Mouse (Mus musculus): ENCODE measurements at regions not wholly inside any gene's neighbourhood (a gene's known extent, or its start where the extent isn't known, plus 50 kb on each side); places are given as distances from the start of the nearest gene placed in this dataset.

GRCm38 (mm10) chr3:11875816-11876215, 1540.3 kb upstream of the Gm38303 start:
- H3K9ac ChIP-seq (ENCODE audit: low read depth, poor library complexity, severe bottlenecking), result no peak overlapping the region
- no peaks in the 10 kb centered on the region for H3K36me3 ChIP-seq (ENCODE audit: control insufficient read depth, insufficient read depth, low read length, poor library complexity, severe bottlenecking)
- H3K27me3 ChIP-seq (ENCODE audit: control insufficient read depth, insufficient read depth, low read length, poor library complexity, severe bottlenecking), result no peaks in the 10 kb centered on the region
- no peaks in the 10 kb centered on the region for H3K9me3 ChIP-seq (replicated peaks; ENCODE audit: control insufficient read depth, insufficient read depth, low read length, poor library complexity, severe bottlenecking)
- H3K4me3 ChIP-seq (ENCODE audit: low read depth, low read length), result no peak overlapping the region
- H3K4me1 ChIP-seq (ENCODE audit: control insufficient read depth, insufficient read depth, low read length), result no peaks in the 10 kb centered on the region
- H3K27ac ChIP-seq (ENCODE audit: insufficient read depth, low read length), result no peak overlapping the region
- TF ChIP-seq CTCF (IDR thresholded peaks at IDR 0.05; ENCODE audit: low read depth, low read length) (no peak), POLR2A (IDR thresholded peaks at IDR 0.05; ENCODE audit: insufficient read depth, low read length) (no peak), EP300 (IDR thresholded peaks at IDR 0.05; ENCODE audit: insufficient read depth, low read depth, low read length) (peak; percentile 75)

GRCm38 (mm10) chr3:11869381-11869780, 1533.9 kb upstream of the Gm38303 start:
- H3K36me3 ChIP-seq (ENCODE audit: control insufficient read depth, insufficient read depth, low read length, poor library complexity, severe bottlenecking), result no peaks in the 10 kb centered on the region
- no peak overlapping the region for H3K4me3 ChIP-seq (ENCODE audit: low read depth, low read length)
- H3K4me1 ChIP-seq (ENCODE audit: control insufficient read depth, insufficient read depth, low read length), result no peaks in the 10 kb centered on the region
- no peaks in the 10 kb centered on the region for H3K27me3 ChIP-seq (ENCODE audit: control insufficient read depth, insufficient read depth, low read length, poor library complexity, severe bottlenecking)
- no peak overlapping the region for H3K9ac ChIP-seq (ENCODE audit: low read depth, poor library complexity, severe bottlenecking)
- TF ChIP-seq CTCF (IDR thresholded peaks at IDR 0.05; ENCODE audit: low read depth, low read length) (no peak), EP300 (IDR thresholded peaks at IDR 0.05; ENCODE audit: insufficient read depth, low read depth, low read length) (no peak), POLR2A (IDR thresholded peaks at IDR 0.05; ENCODE audit: insufficient read depth, low read length) (no peak)
- no peaks in the 10 kb centered on the region for H3K9me3 ChIP-seq (replicated peaks; ENCODE audit: control insufficient read depth, insufficient read depth, low read length, poor library complexity, severe bottlenecking)
- H3K27ac ChIP-seq (ENCODE audit: insufficient read depth, low read length), result no peak overlapping the region

Data from ES-Bruce4 (cell line).